Mouse (Mus musculus): ENCODE data around the gene 4930455H04Rik.
A peak's percentile ranks its signal among the peaks of the same experiment; 100 is the strongest.

Gene 4930455H04Rik

DNA sequence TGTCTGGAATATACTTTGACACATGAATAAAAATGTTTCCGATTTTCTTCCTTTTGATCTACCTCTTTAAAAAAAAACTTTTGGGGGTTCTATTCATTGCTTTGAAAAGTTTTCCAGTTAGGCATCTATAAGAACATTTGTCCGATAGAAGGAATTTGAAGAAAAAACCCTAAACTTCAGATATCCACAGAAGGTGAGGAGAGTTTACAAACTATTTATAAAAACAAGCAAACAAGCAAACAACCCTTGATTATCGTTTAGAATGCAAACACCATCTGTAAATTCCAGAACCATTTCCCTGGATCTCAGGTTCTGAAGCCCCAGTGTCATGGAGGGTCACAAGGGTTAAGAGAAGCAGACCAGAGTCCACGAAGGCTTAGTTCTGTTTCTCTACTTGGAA is at the start of gene 4930455H04Rik:
TSS of gene 4930455H04Rik (plus strand) at position 301 of the 400 bp plus-strand sequence.
- no peak for DNase-seq

DNA sequence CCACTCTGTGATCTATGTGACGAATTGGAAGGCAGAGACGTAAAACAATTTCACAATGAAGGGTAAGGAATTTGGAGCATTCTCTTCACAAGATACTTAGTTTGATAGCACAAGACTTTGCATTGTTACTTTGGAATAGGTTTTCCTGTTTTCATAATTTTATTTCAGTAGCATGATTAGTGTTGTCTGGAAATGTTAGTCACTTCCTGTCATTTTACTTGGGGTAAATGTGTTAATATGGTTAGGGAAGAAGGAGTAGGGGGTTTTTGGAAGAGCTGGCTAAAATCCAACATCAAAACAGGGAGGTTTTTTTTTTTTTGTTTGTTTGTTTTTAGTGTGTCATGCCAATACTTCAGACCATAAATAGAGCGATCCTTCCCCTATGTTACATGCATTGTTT is 46.5 kb upstream of the 4930455H04Rik start:
- no peak for DNase-seq

DNA sequence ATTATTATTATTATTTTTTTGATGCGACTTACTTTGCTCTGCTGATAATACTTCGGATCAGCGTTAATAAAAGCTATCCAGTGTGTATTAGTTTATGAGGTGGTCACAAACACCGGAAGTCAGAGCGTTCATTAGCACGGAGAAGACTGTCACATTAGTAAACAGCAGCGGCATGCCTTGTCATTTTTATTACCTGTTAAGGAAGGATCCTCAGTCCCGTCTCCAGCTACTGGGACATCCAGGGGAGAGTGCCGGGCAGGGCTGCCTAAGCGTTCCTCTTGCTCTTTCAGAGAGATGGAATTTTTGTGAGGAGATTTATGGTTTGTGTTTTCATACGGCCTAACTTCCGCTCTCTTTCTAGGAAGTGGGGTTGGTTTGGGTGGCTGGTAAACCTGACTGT is 45.0 kb upstream of the 4930455H04Rik start:
- DNase-seq = no peak

DNA sequence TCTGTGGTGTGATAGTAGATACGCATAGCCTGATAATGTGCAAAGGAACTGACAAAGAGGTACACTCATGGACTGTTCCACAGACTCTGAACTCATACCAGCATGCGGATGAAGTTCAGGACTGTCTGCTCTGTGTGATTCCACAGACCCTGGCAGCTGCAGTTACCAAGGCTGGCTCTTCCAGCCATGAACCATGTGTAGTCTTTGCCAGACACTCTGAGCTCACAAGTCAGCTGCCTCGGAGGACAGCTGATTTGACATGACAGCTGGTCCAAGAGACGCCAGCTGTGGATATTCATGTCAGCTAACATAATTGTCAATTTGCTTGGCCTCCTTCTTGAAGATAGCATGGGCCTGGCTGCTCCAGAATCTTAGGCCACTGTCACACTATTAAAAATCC is 39.1 kb upstream of the 4930455H04Rik start:
- peak; percentile 62 to 68 for DNase-seq

DNA sequence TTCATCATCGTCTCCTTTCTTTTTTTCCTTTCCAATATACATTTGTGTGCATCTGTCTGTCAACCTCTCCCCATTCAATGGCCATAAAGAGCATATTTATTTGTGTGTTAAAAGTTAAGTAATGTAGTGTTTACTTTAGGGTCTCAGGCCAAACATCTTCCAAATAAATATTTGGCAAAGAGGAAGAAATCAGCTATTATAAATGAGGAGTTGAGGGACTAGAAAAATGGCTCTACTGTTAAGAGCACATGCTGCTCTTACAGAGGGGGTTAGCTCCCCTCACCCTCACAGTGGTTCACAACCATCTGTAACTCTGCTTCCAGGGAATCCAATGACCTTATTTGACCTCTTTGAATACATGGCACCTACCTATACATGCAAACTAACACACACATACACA is 34.9 kb upstream of the 4930455H04Rik start:
- DNase-seq = no peak

DNA sequence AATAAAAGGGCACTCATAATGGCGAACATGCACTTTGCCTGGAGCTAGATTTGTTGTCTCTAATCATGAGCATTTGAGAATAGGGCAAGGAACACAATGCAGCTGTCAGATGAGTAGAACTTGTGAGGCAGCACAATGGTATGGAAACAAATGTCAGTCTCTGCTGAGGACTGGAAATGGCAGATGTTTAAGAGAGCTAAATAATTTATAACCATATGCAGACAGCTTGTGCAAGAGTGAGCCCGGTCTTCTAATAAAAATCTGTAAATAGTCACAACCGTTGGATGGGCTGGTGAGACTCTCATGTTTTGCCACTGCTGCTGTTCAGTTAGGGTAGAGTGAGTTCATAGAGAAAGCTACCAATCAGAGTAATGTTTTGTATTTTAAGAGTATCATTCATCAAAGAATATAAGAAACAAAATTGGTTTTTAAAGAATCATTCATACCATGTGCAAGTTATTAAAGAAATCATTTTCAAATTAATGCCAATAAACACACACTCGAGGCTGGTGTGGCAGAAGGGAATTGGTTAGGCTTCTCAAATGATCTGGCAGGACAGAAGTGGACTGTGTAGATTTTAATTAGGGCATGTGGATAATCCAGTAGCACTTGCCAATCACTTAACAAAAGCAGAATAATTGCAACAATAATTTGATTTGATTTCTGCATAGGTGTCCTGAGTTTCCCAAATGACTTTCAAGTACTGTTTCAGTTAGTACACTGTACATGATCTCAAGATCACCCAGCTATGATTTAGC is 31.0 kb upstream of the 4930455H04Rik start:
- no peak for DNase-seq

DNA sequence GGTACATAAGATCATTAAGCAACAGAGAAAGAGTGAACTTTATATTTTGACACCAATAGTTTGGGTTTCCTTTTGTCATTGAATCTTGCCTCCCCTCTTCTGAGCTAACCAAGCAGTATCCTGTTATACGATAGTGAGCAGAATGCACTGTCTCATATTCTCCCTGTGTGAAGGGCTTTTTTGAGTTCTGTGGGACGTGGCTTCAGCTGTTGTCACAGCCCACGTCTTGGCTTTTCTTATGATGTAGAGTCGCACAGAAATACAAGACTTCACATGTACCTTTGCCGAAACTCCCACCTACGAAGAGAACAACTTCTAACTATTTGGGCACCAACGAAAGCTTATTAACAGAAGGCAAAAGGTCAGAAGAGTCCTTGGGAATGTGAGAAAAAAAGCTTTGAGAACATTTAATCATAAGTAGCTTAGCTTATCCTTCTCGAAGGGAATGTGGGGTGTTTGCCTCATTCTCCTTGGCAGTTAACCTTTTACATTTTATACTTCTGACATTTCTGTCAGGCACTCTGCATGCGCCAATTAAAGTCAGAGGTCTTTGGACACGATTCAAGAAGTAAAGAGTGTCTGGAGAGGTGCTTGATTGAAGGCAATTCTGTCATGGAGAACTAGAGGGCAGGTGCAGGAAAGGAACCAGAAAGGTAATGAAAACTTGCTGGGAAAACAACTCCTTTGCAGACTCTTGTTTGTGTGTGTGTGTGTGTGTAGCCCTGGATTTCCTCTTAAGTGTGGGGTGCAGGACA is 27.1 kb upstream of the 4930455H04Rik start:
- DNase-seq = no peak

DNA sequence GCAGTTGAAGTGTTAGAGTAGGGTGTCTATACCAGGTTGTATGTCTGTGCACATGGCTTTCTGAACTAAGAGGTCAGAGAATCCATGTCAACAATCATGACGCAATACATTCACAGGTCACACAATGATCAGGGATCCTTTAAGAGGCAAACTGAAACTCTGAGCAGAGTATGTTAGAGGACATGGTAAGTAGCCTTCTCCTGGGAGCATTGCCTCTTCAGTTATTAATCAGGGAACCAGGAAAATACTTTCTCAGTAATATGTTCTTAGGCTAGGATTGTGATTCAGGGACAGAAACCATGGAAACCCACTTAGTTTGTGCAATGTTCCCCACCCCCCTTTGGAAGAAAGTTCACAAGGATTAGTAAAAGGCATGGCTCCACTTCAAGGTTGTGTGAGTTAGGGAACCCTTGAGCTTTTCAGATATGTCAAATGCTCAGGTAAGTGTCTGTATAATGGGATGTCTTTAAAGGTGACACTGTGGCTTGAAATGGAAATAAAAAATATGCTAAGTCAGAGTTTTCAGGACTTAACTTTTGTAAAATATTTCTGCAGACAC is 26.4 kb upstream of the 4930455H04Rik start:
- no peak for DNase-seq

DNA sequence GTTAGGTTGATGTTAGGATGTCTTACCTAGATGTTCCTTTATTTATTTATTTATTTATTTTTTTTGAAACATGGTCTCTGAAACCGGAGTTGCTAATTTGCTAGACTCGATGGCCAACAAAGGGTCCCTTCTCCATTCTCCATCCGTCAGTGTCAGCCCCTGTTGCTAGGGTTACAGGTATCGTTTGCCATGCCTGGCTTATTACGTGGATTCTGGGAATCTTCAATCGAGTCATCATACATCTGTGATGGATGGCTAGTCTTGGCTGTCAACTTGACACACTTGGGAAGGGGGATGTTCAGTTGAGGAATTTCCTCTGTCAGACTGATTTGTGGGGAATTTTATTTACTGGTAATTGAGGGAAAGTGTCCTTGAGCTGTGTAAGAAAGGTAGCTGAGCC is 25.3 kb upstream of the 4930455H04Rik start:
- DNase-seq = no peak

DNA sequence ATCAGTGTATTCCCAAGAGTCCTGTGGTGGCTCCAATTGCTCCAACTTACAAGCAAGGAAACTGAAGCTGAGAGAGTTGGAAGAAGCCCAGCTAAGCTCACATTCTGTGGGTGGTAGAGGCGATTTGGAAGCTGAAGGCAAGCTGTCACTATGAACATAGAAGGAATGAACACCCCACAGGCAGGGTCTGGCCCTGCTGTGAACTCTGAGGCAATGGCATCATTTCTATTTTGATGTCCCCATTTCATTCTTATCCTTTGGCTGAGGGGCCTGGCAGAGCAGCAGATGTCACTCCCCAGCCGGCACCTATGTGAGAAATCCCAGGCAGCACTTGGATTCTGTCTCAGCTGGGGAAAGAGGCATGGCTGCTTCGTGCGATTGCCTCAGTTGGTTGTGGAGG is 24.6 kb upstream of the 4930455H04Rik start:
- peak; percentile 49 to 57 for DNase-seq

DNA sequence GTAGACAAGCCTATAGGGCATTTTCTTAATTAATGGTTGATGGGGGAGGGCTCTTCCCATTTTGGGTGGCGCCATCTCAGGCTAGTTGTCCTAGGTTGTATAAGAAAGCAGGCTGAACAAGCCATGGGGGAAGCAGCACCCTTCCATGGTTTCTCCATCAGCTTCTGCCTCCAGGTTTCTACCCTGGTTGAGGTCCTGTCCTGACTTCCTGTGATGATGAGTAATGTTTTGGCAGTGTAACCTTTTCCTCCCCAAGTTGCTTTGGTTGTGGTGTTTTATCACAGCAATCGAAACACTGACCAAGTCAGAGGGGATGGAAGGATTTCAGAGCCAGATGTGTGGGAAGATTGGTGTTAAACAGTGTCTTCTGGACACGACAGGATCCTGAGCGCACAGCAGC is 21.6 kb upstream of the 4930455H04Rik start:
- no peak for DNase-seq

DNA sequence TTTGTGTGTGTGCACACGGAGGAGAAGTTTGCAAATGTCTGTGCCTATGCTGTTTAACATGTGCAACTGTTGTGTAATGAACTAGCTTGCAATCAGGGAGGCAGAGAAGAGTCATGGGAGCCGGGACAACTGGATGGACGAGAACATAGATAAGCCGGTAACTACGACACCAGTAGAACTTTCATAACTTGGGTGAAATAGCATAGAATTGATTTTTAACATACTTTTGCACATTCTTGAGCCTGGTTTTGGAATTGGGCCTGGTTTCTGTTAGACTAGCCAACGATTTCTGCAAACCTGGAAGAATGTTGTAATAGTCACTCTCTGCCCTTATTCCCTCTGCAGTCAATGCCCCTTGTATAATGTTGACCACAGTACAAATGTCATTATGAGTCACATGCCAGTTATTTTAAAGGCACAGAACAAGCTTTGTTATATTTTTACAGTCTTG is 17.4 kb upstream of the 4930455H04Rik start:
- no peak for DNase-seq

DNA sequence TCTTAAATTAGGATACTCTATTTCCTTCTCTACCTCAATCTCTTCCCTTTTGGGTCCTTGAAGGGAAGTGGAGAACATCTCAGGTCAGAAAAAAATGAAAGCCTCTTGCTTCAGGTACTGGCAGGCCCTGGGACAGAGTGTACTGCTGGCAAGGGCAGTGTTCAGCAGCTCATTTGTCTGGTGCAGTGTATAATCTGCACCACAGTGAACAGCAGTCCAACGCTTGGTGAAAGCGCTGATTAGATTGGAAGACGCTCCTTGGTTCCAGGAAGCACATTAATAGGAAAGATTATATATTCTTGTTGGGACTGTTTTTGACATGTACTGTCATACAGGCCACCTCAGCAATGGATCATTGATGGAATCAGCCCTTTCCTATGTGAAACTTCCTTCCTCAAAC is 16.6 kb upstream of the 4930455H04Rik start:
- no peak for DNase-seq

DNA sequence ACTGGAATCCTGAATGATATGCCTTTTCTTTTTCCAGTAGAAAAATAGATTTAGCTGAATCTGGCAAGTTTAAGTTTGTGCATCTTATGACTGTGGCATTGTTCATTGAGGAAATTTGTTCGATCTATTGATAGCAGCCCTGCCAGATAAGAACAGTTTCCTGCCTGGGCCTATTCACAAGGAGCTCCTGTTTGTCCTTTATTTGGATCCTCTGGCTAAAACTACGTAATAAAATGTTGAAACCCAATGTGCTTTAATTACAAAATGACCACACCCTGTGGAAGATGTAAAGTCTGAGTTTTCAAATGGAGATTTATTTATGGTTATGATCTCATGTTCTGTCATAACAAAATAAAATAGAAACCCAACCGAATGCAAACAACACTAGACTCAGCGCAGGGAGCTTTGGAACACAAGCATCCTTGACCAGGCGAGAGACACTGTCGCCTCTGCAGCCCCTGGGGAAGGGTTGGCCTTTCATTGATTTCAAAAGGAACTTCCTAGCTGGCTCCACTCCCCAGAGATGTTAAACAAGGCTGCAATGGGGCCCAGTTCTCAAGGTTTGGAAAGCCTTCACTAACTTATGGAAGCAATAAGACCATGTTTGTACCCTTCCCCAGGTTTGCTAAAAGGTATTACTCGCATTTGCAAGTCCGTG is 15.7 kb upstream of the 4930455H04Rik start:
- DNase-seq = no peak

DNA sequence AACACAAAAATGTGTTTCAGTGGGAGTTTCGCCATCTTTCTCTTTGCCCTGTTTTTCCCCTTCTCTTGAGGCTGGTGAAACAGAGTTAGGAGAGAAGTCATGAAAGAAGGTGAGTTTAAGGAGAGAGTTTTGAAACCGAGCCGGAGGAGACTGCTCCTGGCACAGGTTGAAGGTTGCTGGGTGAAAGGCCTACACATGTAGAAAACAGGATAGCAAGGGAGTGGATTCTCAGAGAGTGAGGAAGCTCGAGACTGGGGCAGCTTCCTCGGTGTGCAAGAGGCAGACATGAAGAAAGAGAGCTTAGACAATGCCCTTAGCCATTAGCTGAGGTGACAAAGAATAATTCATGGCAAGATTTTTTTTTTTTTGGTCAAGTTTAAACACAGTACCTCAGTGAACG is 14.7 kb upstream of the 4930455H04Rik start:
- DNase-seq = no peak

DNA sequence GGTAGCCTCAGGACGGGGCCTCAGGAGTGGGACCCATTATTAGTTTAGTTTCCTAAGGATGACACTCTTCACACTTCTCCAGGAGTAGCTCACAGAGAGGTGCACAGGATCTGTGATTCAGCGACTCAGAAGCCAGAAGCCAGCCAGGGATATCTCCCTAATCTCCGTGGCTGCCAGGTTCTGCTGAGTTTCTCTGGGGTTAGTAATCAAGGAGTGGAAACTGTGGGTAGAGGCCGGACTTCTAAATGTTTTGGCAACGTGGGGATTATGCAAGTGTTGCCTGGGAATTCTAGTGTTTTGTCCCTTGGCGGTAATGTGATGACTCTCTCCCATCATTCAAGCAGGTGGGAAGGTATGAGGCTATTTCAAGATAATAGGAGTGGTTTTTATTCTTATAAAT is 13.0 kb upstream of the 4930455H04Rik start:
- DNase-seq = no peak

DNA sequence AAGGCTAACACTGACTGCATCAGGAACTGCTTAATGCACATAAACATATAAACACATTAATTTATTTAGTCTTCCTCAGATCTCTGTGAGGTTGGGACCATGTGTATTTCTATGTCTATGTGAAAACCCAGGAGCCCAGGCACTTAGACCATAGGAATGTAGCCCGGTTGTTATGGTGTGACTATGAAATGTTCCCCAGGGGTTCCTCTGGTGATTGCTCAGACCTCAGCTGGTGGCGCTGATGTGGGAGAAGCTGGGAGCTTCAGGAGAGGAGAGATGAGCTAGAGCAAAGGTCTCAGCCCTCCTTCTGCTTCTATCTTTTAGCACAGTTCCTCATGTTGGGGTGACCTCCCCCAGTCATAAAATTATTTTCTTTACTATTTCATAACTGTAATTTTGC is 7.7 kb upstream of the 4930455H04Rik start:
- DNase-seq = no peak

DNA sequence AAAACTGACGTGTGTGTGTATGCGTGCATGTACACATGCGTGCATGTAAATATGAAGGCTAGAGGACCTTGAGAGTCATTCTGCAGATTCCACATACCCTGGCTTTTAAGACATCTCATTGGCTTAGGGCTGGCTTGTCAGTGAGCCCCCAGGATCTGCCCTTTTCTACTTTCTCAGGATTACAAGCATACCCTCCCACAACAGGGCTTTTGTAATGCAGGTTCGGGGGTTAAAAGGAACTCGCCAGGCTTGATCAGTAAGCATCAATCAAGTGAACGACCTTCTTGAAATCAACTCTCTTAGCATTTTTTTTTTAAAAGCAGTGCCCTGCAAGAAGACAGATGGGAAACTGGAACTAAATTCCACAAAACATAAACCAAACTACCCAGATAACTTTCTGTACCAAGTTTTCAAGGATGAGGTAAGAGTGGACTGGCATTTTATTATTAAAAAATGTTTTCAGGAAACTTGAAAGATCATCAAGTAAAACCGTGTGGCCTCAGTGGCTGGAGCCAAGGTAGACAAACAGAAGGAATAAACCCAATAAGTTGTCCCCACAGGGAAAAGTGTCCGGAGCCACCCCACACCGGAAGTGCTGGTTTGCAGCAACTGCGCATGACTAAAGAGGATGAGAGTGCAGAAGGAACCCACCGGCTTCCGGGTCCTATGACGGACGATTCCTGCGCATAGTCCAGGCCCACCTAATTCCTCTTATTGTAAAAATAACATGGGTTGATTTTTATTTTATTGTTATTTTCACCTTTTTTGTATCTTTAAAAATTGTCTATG is 6.5 kb upstream of the 4930455H04Rik start:
- DNase-seq = no peak

DNA sequence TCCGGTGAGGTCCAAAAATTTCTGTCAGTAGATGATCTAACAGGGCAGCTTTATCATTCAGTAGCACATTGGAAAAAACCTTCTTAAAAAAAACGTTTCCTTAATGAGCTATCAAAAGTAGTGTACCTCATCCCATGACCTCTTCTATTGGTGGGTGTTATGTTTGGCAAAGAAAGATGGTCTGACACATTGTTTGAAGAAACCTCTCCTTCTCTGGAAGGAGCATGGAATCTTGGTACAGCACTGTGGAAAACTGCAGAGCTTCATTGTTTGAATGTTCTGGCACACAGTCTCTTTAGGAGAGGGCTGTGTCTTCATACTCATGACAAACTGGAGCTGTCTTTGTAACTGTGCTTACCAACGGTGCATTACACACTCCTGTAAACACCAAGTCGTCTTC is 4.9 kb upstream of the 4930455H04Rik start:
- no peak for DNase-seq

DNA sequence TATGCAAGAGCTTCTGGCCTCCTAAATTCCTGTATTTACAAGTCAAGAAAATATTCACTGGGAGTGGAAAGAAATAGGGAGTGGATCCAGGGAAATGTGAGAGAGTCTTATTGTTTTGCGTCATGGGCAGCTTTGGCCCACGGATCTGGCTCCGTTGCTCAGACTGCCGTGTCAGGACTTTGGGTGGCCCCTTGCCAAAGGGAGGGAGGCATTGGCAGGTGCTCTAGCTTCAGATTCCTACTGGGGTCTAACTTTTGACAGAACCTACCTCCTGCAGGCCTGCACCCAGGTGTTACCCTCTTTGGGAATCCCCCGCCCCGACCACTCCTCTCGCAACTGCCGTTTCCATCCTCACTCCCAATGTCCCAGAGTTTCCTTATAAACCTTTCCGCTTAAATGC is 3.6 kb upstream of the 4930455H04Rik start:
- DNase-seq = peak; percentile 72 to 84

DNA sequence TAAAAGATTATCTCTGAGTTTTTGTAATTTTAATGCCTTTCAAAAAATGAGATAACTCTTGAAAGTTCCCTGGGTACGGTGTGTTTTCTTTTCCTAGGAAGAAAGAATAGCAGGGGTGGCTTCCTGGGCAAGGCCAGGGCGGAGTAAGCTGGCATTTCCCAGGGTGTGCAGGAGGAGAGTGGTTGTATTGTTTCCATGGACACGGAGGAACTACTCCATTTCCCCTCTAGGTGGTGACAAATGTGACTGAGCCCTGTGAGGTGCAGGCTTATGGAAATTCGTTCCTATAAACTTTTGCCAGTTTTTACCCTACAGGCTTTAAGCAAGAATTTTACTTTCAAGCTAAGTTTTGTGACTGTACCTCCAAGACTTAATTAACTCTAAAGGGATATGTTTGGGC is 1.8 kb upstream of the 4930455H04Rik start:
- peak; percentile 69 to 73 for DNase-seq

DNA sequence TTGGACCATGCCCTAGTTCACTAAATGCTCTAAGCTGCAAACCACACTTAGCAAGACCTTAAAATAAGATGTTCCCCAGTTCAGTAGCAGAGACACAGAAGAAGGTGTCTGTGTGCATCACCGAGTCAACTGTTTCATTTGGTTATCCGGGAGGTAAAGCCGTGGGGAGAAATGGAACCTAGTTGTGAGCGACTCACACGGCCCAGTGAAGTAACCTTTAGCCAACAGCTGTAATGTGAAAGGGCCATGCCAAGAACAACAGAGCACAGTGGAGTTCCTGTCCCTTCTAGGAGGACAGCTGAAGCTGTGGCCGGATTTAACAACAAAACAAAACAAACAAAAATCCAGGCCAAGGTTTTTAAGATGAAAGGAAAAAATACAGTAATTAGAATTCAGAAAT is 1.3 kb upstream of the 4930455H04Rik start:
- no peak for DNase-seq

DNA sequence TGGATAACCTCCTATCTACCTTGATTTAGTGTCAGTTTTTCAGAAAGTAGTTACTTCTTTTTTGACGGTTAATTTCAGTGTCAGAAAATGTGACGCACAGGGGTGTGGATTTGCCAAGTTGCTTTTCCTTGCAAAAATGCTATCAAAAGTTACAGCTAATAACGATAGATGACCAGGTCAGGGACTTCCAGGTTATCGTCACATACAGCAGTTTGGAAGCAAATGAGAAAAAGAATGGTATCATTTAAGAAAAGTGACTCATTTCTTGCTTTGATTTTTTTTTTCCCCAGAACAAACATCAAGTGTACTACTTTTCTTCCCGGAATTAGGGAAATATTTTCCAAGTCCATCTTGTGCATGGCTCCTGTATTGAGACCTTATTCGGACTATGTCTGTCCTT is 631 bp upstream of the 4930455H04Rik start:
- DNase-seq = no peak

All from cerebellum, postnatal 10 days (tissue).